Mouse (Mus musculus) megakaryocyte, adult 5-6 weeks (primary cell): ENCODE measurements around the gene Iqgap1. TPM values are rescaled to one million over a fixed set of nuclear protein-coding genes. Genes with fewer than 3 reads are reported as not detected.

ENCODE experiments used
- ATAC-seq: 2 replicates; pipeline ENCODE4 v1.8.0; 2016; ENCODE audit warnings: mild to moderate bottlenecking, inconsistent platforms; ENCODE audit not compliant: poor library complexity, severe bottlenecking
- total RNA-seq, 2 experiments: library from RNA; stranded (forward) in 1 of 2; stranded (reverse) in 1 of 2; fragments of 153-499, 151-499 nt in 1 of 2; fragments of 221-1000, 200-1000 nt in 1 of 2; gene quantifications; 2 replicates each; pipeline versions ENCODE4 v1.2.3 to v1.2.4; 2015 to 2017

Iqgap1 gene
- total RNA-seq, 2 experiments from 2014 or later: 246 to 287 TPM

DNA sequence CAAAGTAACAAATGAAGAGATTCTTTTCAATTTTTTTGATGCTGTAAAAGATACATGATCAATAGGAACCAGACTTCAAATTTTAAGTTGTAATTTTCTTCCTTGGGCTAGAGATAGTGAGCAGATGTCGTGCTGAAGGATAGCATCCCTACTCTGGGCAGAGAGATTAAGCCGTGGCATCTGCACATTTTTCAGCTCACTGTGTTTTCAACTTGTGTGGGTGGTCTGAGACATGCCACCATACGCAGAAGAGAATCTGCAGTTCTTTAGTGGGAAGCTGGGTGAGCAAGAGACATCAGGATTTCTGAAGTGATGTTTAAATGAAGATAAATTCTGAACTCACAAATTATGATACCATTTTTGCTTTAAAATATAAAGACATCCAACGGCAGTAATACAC lies 19.4 kb downstream of the Iqgap1 start:
- ATAC-seq: no peak

DNA sequence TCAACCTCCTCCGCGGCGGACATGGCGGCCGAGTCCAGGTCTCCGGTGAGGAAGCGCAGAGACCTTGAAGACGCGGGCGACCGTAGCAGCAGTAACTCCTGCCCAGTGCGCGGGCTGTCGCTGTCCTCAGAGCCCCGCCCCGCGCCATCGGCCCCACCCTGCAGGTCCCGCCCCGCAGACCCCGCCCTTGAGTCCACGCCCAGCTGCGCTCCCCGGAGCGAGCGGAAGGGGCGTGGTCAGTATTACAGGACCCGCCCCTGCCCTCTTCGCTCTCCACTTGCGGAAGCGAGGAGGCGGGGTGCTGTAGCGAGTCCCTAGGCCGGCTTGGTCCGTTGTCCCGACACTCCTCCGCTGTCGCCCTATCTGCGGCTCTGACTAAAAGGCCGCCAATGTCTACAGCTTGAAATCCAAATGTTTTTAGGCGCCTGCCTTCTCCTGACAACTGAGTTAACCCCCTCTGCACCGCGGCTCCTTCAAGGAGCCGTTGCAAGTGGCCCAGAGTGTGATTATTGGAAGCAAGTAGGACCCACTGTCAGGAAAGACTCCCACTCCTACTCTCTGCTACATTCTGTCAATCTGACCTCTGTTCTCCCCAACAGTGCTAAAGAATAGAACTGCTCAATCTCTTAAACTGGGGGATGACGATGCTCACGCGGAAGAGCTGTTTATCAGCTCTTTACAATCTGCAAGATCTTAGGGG lies 22.5 kb downstream of the Iqgap1 start:
- ATAC-seq: peak; percentile 91

DNA sequence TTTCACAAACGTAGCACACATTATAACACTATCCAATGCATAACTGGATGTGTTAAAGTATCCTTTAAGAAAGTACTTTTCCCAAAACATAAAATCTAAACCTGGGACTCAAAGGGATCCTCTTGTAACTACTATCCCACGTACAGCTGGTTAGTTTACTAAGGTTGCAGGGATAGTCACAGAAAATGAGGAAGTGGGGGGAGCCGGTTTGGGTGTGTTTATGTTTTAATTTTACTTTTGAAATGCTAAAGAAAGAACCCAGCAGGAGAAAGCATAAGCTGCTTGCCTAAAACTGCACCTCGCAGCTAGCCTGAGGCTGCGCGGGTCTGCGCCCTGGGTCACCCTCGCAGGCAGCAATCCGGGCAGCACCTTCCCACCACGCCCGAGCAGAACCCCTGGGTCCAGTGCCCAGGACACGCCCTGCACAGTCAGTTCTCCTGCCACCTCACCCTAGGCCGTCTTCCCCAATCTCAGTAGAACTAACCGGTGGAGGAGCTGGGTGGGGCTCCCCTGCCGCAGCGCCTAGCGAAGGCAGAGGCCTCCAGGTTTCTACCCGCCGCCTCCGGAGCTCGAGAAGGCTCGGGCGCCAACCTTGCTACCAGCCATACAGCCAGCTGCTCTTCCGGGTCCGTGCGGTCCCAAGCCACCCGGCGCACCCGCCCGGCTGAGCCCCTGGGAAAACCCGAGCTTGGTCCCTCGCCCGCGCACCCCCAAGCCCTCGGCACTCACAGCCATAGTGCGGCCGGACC lies 23.2 kb downstream of the Iqgap1 start:
- peak; percentile 76 for ATAC-seq

DNA sequence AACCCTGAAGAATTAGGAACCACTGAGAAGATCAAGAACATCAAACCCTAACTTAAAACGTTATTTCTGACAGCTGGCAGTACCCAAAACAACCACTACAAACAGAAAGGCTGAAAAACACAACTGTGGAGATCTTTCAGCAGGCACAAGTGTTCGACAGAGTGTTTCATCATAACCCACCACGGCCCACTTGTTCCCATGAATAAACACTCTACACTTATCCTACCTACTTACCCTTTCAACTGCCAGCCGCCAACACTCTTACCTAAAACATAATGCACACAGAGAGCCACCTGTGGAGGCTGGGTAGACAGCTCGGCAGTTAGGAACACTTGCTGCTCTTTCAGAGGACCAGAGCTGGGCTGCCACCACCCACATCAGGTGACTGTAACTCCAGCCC lies 26.5 kb downstream of the Iqgap1 start:
- no peak for ATAC-seq

DNA sequence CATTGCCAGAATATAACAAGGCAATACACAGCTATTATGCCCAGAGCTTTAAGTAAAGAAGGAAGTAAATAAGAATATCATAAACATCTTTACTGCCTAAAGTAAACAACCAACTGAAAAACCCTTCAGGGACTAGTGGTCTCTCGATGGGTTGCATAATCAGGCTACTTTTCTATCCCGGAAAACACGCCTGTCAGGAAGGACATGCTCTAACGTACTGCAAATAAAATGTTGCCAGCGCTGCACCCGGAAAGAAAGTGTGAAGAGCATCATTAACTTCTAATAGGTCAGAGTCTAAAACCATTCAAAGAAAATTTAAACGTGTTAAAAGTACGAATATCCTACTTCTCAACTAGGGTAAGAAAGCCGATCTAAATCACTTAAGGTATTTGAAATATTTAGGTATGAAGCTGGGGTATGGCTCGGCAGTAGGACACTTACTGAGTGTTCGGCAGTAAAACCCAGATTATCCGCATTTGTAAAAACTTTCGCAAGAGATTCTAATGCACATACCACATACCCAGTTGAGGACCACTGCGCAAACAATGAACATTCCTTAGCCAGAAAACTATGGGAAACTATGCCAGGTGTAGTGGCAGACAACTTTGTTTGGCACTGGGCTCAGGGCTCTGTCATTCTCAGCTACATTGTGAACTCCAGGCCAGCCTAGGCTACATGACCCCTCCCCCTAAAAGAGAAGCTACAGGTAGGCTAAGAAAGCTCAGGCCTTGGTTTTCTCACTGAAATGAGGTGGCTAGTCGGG lies 28.8 kb downstream of the Iqgap1 start:
- ATAC-seq: no peak

DNA sequence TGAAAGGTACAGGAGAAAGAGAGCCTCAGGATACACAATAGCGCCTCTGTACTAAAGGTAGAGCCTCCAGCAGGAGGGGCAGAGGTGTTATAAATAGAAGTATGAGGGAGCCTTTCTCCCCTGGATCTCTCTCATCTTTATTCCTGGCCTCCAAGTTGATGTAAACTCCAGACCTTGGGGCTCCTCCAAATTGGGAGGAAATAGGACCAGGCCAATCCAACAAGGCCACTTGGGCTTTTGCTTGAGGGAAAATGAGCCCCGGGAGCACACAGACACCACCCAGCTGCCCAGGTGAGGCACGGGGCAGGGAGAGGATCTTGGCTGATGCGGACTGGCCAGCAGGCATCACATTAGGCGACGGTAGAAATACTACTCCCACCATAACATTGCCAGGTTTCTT lies 29.5 kb downstream of the Iqgap1 start:
- no peak for ATAC-seq

DNA sequence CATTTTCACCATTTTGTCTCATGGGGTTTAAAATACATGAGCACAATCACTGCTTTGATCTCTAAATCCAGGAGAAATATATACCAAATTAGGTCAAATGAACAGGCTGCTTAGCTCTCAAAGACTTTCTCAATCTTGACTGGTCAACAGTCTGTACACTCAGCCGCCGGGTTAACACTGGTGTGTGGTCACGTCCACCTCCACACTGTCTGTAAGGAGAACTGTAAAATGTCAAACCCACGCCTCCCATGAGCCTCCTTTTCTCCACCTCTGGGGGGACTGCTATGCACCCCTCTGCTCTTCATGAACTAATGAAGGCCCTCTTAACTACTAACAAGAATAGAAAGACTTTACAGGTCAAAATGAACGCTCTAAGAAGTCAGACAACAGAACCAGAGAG lies 36.2 kb downstream of the Iqgap1 start:
- ATAC-seq: peak; percentile 47; the same call in 1 of the 2 replicates

DNA sequence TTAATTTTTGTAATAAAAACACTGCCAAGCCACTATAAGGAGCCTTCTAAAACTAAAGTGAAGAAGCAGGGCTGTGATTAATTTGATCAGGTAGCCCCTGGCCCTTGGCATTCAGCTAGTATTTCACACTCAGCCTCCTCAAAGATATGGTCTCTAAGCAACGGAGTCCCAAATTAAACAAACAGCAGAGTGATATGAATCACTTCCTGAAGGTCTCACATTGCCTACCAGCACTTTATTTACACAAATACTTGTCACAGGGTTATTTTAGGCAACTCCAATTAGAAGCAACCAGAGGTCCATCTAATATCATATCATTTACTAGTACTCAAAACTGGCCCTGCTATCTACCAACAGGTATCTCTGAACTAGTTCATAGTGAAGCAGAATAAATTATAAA lies 36.7 kb downstream of the Iqgap1 start:
- peak; percentile 49; the same call in 1 of the 2 replicates for ATAC-seq

DNA sequence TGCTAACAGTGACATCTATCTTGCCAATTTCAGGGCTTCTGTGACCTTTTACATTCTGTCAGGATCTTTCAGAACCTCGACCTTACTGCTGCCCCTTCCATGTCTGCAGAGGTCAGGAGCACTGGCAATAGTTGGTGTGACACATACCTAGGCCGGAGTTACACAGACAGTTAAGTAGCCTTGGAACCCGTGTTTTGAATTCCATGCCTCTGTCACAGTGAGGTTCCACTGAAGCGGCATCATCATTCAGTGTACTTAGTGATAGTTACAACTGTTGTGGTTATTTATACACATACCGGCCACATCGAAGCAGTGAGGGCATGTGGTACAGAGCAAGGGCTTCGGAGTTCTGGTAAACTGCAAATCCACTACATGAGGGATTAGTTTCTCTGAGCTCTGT lies 37.8 kb downstream of the Iqgap1 start:
- ATAC-seq: no peak

DNA sequence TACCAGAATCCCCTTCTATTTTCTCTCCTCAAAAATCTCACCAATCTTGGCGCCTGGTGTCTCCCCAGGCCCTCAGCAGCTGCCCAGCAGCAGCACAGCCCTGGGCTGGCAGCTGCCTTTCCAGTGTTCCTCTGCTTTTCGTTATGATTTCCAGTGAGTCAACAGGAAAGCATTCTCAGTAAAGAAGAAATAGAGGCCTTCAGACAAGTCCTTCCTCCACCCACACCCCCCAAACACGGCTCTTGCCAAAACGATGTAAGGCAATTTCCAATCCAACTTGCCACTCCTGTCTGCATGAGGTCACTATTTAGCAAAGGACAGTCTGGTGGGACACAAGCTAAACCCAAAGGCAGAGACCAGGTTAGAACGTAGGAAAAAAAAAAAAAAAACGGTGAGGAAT lies 39.0 kb downstream of the Iqgap1 start:
- no peak for ATAC-seq

DNA sequence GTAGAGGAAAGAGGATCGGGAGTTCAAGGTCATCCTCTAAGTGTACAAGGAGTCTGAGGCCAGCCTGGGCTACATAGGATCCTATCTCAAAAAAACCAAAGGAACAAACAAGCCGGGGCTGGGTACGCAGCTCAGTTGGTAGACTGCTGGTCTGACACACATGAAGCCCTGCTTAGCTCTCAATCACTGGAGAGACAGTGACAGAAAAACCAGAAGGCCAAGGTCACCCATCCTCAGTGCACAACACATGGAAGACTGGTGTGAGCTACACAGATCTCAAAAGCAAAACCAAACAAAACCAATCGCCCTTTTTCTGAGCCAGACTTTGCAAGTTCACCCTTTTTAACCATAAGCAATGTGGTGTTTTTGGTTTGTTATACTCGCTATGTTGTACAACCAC lies 41.9 kb downstream of the Iqgap1 start:
- no peak for ATAC-seq

DNA sequence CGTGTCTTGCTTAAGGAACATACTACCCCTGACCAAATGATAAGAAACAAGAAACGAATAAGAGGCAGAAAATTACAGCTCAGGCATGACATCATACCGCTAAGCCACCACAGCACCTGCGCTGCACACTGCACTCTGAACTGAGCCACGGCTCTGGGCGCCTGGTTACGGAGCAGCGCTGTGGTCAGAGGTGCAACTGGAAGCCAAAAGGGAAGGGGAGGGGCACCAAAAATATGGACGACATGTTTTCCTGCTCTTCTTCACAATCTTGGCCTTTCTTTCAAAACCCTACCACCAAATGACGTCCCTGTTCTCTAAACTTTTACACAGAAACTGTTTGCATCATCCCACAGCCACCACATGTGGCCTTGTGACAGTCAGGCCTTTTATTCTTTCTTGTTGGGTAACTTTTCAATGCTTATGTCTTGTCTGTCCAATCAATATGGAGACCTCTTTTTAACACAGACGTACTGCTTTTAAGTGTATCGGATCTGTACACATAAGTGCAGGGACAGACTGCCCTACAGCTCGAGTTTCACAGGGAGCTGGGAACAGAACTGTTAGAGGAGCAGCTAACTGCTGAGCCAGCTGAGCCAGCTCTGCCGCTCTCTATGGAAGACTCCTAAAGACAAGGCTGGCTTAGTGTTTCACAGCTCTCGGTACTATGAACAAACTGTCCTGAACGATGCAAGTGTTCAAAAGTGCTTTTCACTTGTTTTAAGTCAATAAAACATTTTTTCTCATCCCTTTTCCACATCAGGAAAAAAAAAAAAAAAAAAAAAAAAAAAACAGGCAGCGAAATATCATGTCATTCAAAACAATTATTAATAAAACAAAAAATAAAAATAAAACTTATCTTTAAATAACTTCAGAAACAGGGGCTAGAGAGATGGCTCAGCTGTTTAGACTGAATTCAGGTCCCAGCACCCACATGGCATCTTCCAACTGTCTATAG lies 43.3 kb downstream of the Iqgap1 start:
- ATAC-seq: peak; percentile 69

DNA sequence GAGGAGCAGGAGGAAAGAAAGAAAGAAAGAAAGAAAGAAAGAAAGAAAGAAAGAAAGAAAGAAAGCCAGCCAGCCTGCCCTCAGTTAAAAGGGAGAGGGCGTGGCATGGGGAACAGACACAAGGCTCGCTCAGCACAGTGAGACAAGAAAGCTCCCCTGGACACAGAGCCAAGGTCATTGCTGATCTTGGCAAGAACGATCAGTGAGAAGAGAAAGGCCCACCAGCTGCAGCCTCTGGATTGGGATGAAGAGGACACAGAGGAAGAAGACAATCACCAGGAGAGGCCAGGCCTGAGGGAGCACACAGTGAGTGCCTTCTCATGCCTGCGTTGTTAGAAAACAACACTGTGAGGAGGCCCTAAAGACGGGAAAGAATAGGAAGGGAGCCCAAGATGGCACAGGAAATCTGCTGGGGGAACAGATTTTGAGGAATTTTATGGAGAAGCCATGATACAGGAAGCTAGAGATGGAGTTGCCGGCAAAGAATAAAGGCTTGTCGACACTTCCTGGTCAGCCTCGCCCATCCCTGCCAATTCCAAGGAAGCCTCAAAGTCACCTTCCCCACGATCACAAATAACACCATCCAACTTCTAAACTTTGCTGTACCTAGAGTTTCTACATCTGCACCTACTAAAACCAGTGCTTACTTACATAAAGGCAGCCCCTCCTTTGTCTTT lies 44.2 kb downstream of the Iqgap1 start:
- no peak for ATAC-seq

DNA sequence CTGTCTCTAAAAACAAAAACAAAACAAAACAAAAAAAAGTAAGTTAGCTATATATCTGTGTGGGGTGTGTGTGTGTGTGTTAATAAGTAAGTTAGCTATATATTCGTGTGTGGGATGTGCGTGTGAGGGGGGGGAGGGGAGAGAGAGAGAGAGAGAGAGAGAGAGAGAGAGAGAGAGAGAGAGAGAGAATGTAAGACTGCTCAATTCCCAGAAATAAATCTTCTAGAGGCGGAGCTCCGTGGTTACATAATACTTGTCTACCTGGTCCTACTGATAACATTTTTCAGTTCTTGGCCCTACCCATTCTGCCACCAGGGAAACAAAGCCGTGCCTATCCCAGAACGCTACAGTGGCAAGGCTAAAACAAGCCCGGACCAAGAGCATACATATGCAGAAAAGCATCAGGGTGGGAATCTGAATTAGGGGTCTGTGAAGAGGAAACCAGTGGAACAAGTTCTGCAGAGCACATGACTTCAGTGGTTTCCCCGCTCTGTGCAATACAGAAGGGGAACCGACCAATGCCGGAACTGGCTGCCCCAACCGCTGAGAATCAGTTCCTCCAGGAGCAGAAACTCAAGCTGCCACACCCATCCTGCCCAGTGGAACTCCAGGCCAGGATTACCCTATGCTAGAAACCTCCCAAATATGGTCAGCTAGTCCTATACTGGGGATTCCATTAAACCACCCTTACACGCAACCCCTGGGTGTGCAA lies 46.7 kb downstream of the Iqgap1 start:
- ATAC-seq: peak; percentile 65

DNA sequence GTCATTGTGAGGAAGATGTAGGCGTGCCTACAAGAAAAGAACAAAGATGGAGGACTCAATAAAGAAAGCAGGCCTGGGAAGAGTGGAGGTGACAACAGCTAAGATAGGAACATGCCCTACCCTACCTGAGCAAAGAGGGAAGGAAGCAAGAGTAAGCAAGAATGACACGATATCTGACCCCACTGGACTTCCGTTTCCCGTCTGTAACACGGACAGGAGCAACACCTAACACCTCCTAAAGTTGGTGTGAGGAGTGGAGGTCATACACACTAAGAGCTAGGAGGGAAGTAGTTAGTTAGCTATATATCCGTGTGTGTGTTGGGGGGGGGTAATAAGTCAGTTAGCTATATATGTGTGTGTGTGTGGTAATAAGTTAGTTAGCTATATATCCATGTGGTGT lies 47.4 kb downstream of the Iqgap1 start:
- ATAC-seq: peak; percentile 50

DNA sequence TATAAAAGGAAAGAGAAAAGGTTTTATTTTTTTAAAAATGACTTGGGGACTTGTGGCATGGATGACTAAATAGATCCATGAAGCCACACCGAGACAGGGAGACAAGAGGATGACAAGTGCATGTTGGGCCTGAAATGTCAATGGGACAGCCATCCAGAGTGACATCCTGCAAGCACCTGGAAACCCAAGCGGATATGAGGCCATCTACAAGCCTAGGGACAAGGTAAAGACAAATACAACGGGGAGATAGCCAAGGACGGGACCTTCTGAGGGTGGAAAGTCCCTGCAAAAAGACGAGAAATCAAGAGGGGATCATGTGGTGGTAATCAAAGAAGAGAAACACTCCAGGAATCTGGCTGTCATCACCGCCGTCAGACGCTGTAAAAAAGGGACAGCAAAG lies 48.6 kb downstream of the Iqgap1 start:
- no peak for ATAC-seq

DNA sequence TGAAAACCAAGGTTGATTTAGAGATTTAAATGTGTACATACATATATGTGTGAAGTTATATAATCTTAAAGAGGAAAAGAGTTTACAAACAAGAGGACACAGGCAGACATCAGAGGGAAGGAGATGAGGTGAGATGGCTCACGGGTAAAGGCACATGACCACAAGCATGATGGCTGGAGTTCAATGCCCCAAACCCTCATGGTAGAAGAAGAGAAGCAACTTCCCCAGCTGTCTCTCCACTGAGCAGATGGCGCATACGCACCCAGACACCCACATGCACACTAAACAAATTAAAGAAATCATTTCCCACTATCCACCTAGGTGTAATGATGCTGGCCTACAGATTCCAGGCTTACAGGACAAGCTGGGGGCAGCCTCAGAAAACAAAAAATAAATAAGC lies 49.7 kb downstream of the Iqgap1 start:
- ATAC-seq: no peak

DNA sequence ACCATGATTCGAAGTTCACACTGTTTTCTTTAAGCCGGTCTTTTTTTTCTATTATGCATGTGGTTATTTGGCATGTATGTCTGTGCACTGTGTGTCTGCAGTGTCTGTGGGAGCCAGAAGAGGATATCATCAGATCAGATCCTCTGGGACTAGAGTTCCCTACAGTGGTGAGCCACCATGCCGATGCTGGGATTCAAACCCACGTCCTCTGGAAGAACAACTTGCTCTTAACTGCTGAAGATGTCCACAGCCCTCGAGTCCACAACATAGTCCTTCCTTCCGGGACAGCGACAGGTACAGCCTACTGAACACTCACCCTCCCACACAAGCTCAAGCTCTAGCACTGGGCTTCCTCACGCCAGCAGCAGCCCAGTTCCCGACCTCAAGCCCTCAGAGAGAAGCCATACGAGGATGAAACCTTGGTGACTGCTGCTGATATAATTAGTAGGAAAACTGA lies 50.3 kb downstream of the Iqgap1 start:
- no peak for ATAC-seq
